Mouse (Mus musculus) myocyte (in vitro differentiated cells): ENCODE data around the gene Gng3. TPM values are rescaled to one million over a fixed set of nuclear protein-coding genes. Genes with fewer than 3 reads are reported as not detected.

ENCODE experiments used
- H3K27me3 ChIP-seq: one replicate; pipeline ENCODE4 v1.6.1; 2011; ENCODE audit not compliant: control insufficient read depth, insufficient read depth, insufficient read length
- H3K36me3 ChIP-seq: one replicate; pipeline ENCODE4 v1.6.1; 2011; ENCODE audit not compliant: control insufficient read depth, insufficient read depth
- H3K4me2 ChIP-seq: one replicate; pipeline ENCODE4 v1.6.1; 2011; ENCODE audit warnings: low read depth, control low read depth
- H3K4me3 ChIP-seq: one replicate; pipeline ENCODE4 v1.5.1; 2011; ENCODE audit warnings: mild to moderate bottlenecking, control low read depth, moderate library complexity
- H3K79me2 ChIP-seq: one replicate; pipeline ENCODE4 v1.6.1; 2011; ENCODE audit not compliant: control insufficient read depth, insufficient read depth
- H3ac ChIP-seq: one replicate; pipeline ENCODE4 v1.6.1; 2011; ENCODE audit not compliant: control insufficient read depth, insufficient read length
- CEBPB ChIP-seq: IDR thresholded peaks from 2 replicates; pipeline ENCODE4 v1.6.1; 2011; ENCODE audit warnings: mild to moderate bottlenecking, moderate library complexity; ENCODE audit not compliant: poor library complexity, insufficient read depth, severe bottlenecking
- E2F4 ChIP-seq: IDR thresholded peaks from one replicate; pipeline ENCODE4 v1.6.1; 2011; ENCODE audit warnings: mild to moderate bottlenecking, control low read depth, moderate library complexity; ENCODE audit not compliant: insufficient read depth
- MAX ChIP-seq: IDR thresholded peaks from one replicate; pipeline ENCODE4 v1.6.1; 2011; ENCODE audit warnings: low read depth, mild to moderate bottlenecking, control low read depth
- MYOD1 ChIP-seq, 3 experiments: IDR thresholded peaks; one replicate each; pipeline ENCODE4 v1.6.1; 2011; ENCODE audit warnings: control low read depth in 2 of 3, low read depth in 2 of 3, mild to moderate bottlenecking in 2 of 3, moderate library complexity in 1 of 3; ENCODE audit not compliant: insufficient read length in 2 of 3, control insufficient read depth in 1 of 3
- MYOG ChIP-seq, 3 experiments: IDR thresholded peaks; one replicate each; pipeline ENCODE4 v1.6.1; 2011; ENCODE audit warnings: control low read depth in 2 of 3, low read depth in 2 of 3, mild to moderate bottlenecking in 2 of 3; ENCODE audit not compliant: insufficient read length in 2 of 3, control insufficient read depth in 1 of 3, insufficient read depth in 1 of 3
- POLR2A ChIP-seq: IDR thresholded peaks from one replicate; pipeline ENCODE4 v1.6.1; 2011; ENCODE audit warnings: low read depth, mild to moderate bottlenecking, control low read depth, moderate library complexity; ENCODE audit not compliant: insufficient read length
- POLR2AphosphoS2 ChIP-seq: IDR thresholded peaks from one replicate; pipeline ENCODE4 v1.6.1; 2011; ENCODE audit warnings: low read depth, control low read depth; ENCODE audit not compliant: insufficient read length
- REST ChIP-seq: IDR thresholded peaks from one replicate; pipeline ENCODE4 v1.6.1; 2011; ENCODE audit warnings: mild to moderate bottlenecking, control low read depth, moderate library complexity; ENCODE audit not compliant: insufficient read depth, insufficient read length
- SRF ChIP-seq: IDR thresholded peaks from one replicate; pipeline ENCODE4 v1.6.1; 2011; ENCODE audit warnings: low read depth; ENCODE audit not compliant: control insufficient read depth, insufficient read length
- TCF12 ChIP-seq: IDR thresholded peaks from one replicate; pipeline ENCODE4 v1.6.1; 2011; ENCODE audit warnings: mild to moderate bottlenecking, control low read depth; ENCODE audit not compliant: poor library complexity, insufficient read depth, severe bottlenecking
- TCF3 ChIP-seq: IDR thresholded peaks from one replicate; pipeline ENCODE4 v1.6.1; 2011; ENCODE audit warnings: low read depth, control low read depth; ENCODE audit not compliant: insufficient read length
- USF1 ChIP-seq: IDR thresholded peaks from one replicate; pipeline ENCODE4 v1.6.1; 2011; ENCODE audit warnings: low read depth, mild to moderate bottlenecking, control low read depth, moderate library complexity
- polyA plus RNA-seq: library from polyadenylated mRNA; unstranded; fragments of >200 nt; fragmentation: generic; extraction: Trizol; gene quantifications from one replicate; pipeline ENCODE4 v1.2.1, GENCODE M21; 2012; ENCODE audit warnings: missing spikeins

The Gng3 gene
- polyA plus RNA-seq, 1 experiment, result 0.25 TPM

DNA sequence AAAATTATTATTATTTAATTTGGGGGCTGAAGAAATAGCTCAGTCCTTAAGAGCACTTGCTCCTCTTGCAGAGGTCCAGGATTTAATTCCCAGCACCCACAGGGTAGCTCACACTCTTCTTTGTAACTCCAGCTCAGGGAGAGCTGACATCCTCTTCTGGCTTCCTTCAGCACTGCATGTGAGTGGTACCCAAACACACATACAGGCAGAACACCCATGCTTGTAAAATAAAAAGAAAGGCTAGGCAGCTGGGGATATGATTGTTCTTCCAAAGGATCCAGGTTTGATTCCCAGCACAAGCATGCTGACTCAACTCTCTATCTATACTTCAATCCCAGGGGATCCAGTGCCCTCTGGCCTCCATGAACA is 40.1 kb downstream of the Gng3 start:
- Histone ChIP-seq H3K36me3 (peaks cover 11% of the 10 kb centered on the region), H3K27me3 (no peaks in the 10 kb centered on the region), H3ac (no peak overlapping the region), H3K4me2 (peak overlapping the region; percentile 80), H3K79me2 (peaks cover 23% of the 10 kb centered on the region), H3K4me3 (peak overlapping the region; percentile 75)
- no peak for TF ChIP-seq MYOD1 (IDR thresholded peaks at IDR 0.05; ENCODE audit: control insufficient read depth in 1 of 3, insufficient read length in 2 of 3, low read depth in 2 of 3)
- no peak for TF ChIP-seq CEBPB
- no peak for TF ChIP-seq E2F4
- TF ChIP-seq POLR2A, result no peak
- no peak for TF ChIP-seq TCF3
- TF ChIP-seq TCF12, result no peak
- TF ChIP-seq MAX, result no peak
- no peak for TF ChIP-seq REST
- TF ChIP-seq SRF, result no peak
- no peak for TF ChIP-seq USF1
- no peak for TF ChIP-seq MYOG (IDR thresholded peaks at IDR 0.05; ENCODE audit: control insufficient read depth in 1 of 3, insufficient read depth in 1 of 3, insufficient read length in 2 of 3, low read depth in 2 of 3)
- no peak for TF ChIP-seq POLR2AphosphoS2

DNA sequence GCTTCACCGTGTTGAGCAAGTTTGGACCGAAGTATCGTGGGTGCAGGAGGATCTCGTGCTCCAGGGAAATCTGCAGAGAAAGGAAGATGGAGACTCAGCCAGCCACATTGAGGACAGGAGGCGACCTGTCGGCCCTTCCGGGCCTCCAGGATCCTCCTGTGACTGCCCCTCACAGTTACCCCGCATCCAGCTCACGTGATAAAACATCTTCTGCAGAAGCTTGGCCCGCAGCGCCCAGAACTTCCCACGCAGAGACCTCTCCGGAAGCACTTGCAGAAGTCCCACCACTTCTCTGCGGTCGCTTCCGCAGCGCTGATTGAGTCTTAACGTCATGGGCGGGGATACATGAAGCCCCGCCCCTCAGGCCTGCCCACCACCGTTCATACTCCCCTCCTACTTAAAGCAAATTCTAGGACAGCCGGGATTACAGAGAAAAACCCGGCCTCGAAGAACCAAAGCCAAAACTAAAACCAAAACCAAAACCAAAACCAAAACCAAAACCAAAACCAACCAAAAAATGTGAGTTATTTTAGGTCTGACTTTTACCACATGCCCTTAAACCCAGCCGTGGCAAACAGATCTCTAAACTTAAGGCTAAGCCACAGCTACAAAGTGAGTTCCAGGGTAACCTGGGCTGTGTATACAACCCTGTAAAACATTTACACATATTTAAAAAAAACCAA is 40.6 kb downstream of the Gng3 start, which contains the start of gene Polr2g:
Gene Polr2g, minus strand, starts transcription at position 314 of the 683 bp plus-strand sequence.
- Histone ChIP-seq H3K36me3 (peaks cover 16% of the 10 kb centered on the region), H3K4me3 (peak within 1 kb of the TSS; percentile 75), H3ac (peak within 1 kb of the TSS; percentile 23), H3K27me3 (no peaks in the 10 kb centered on the region), H3K4me2 (peak within 1 kb of the TSS; percentile 80), H3K79me2 (peaks cover 23% of the 10 kb centered on the region)
- no peak for TF ChIP-seq MAX
- TF ChIP-seq CEBPB, result no peak
- no peak for TF ChIP-seq REST
- TF ChIP-seq SRF, result no peak
- TF ChIP-seq E2F4, result no peak
- no peak for TF ChIP-seq TCF12
- peak; percentile 63 for TF ChIP-seq POLR2AphosphoS2
- TF ChIP-seq TCF3, result no peak
- TF ChIP-seq MYOG (IDR thresholded peaks at IDR 0.05; ENCODE audit: control insufficient read depth in 1 of 3, insufficient read depth in 1 of 3, insufficient read length in 2 of 3, low read depth in 2 of 3), result no peak
- TF ChIP-seq USF1, result peak; percentile 7
- TF ChIP-seq MYOD1 (IDR thresholded peaks at IDR 0.05; ENCODE audit: control insufficient read depth in 1 of 3, insufficient read length in 2 of 3, low read depth in 2 of 3), result no peak
- peak; percentile 74 for TF ChIP-seq POLR2A

GRCm38 (mm10) chr19:8790171-8790570 is 48.8 kb downstream of the Gng3 start:
- H3ac ChIP-seq, result no peak overlapping the region
- no peaks in the 10 kb centered on the region for H3K27me3 ChIP-seq
- no peak overlapping the region for H3K4me2 ChIP-seq
- TF ChIP-seq TCF3 (no peak), TCF12 (no peak), POLR2AphosphoS2 (no peak), SRF (no peak), REST (no peak), USF1 (no peak), MYOD1 (IDR thresholded peaks at IDR 0.05; ENCODE audit: control insufficient read depth in 1 of 3, insufficient read length in 2 of 3, low read depth in 2 of 3) (no peak), POLR2A (no peak), CEBPB (no peak), MYOG (IDR thresholded peaks at IDR 0.05; ENCODE audit: control insufficient read depth in 1 of 3, insufficient read depth in 1 of 3, insufficient read length in 2 of 3, low read depth in 2 of 3) (no peak), E2F4 (no peak), MAX (no peak)
- H3K79me2 ChIP-seq, result no peaks in the 10 kb centered on the region
- no peak overlapping the region for H3K4me3 ChIP-seq
- H3K36me3 ChIP-seq, result peaks cover 22% of the 10 kb centered on the region

- Histone ChIP-seq H3K27me3 (no peaks in the 10 kb centered on the region), H3K4me2 (no peak overlapping the region), H3K79me2 (no peaks in the 10 kb centered on the region), H3ac (no peak overlapping the region), H3K4me3 (no peak overlapping the region), H3K36me3 (peaks cover 14% of the 10 kb centered on the region)
- no peak for TF ChIP-seq E2F4
These were observed 49.8 kb downstream of the Gng3 start for GRCm38 (mm10) chr19:8789171-8789570.
